Mouse (Mus musculus) liver, embryonic 14.5 days (tissue): ENCODE data around the gene Scnn1a.

Source experiments
- CTCF ChIP-seq: IDR thresholded peaks from 2 replicates; pipeline ENCODE4 v1.5.1; 2016; ENCODE audit warnings: antibody characterized with exemption, low read depth, control low read depth
- EP300 ChIP-seq: IDR thresholded peaks from 2 replicates; pipeline ENCODE4 v1.6.1; 2016; ENCODE audit warnings: antibody characterized with exemption, low read depth

DNA sequence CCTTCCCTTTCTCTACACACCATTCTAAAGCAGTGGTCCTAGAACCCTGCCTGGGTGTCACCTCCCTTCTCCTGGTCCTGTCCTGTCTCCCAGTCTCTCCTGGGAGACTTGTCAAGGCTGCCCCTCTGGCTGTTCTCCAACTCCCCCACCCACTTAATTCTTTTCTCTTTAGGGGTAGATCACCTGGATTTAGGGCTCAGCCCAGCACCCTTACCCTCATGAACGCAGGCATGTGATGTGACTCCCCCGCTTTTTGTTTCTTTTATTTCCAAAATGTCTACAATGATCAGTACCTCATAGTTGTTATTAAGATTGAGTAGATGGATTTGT, 30.5 kb downstream of the Scnn1a start:
- TF ChIP-seq CTCF = no peak
- no peak for TF ChIP-seq EP300
